Mouse (Mus musculus): Measurements from ENCODE around the gene Rcbtb2. TPM values are rescaled to one million over a fixed set of nuclear protein-coding genes. Genes with fewer than 3 reads are reported as not detected.
A peak's percentile ranks its signal among the peaks of the same experiment; 100 is the strongest.

Gene Rcbtb2
- total and polyA plus RNA-seq, 2 experiments from 2014 or later = 47.8 to 57.5 TPM

DNA sequence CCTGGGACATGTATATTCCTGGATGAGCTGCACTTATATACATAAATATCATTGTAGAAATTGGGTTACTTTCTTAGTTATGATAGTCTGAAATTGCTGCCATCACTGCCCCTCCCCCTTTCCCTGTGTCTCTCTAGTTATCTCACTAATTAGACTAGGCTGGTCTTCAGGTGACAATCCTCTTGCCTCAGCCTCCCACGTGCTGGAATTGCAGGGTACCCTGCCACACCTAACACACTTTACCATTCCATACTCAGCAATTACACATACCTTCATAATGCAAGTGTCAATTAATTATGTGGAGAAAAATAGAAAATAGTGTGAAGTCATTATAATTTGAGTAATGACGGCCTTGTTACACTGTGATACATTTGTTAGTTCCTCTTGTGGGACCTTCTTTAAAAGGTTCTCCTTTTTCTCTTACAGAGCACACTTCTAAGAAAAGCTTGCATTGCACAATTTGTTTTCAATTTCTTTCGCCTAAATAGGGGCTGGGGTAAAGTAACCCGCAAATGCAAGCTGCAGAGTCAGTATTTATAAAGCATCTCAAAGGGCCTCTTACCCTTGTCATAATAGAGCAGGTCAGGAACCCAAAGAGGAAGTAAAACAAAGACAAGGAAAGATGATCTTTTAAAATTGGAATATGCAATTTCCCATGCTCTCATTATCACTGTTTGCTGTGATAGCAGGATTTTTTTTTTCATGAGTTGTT lies 470 bp upstream of the Rcbtb2 start:
- Histone ChIP-seq H3K4me1 (ENCODE audit: control insufficient read depth, insufficient read depth) (no peaks in the 10 kb centered on the region), H3K4me2 (ENCODE audit: low read depth, low read length) (no peak overlapping the region), H3K4me3 (ENCODE audit: low read depth, low read length) (no peak overlapping the region), H3K27ac (ENCODE audit: low read depth) (no peak overlapping the region), H3K27me3 (ENCODE audit: control insufficient read depth, insufficient read depth, low read length) (no peaks in the 10 kb centered on the region), H3K36me3 (replicated peaks; ENCODE audit: control insufficient read depth, insufficient read depth, low read length) (no peaks in the 10 kb centered on the region), H3K9me3 (replicated peaks; ENCODE audit: control insufficient read depth, low read length) (no peaks in the 10 kb centered on the region), H3K9ac (replicated peaks; ENCODE audit: low read depth, low read length) (no peak overlapping the region)
- DNase-seq (ENCODE audit: low spot score) = no peak
- no peak for ATAC-seq (ENCODE audit: insufficient read depth, low read depth)
- TF ChIP-seq CTCF (IDR thresholded peaks at IDR 0.05; ENCODE audit: low read depth) (no peak), EP300 (IDR thresholded peaks at IDR 0.05; ENCODE audit: low read depth) (no peak)
- 59% methylated on average over 4 of the region's 4 CpGs for WGBS

DNA sequence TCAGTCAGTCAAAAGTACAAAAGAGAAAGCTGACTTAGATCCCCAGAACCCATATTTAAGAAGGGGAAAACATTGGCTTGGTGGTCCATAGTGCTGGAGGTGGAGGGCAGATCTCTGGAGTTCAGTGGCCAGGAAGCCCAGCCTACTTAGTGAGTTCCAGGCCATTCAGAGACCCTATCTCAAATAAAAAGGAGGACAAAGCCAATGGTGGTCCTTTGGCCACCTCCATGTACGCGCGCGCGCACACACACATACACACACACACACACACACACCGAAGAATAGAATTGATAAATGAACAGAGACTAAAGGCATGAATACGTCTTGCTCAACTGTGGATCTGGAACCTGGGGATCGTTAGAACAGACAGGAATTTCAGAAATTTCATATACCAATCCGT lies 544 bp downstream of the Rcbtb2 start:
- H3K4me3 ChIP-seq (ENCODE audit: low read depth, low read length) = no peak overlapping the region
- H3K27ac ChIP-seq (ENCODE audit: low read depth) = peak overlapping the region; percentile 43; the same call in 1 of the 2 replicates
- DNase-seq (ENCODE audit: low spot score) = no peak
- no peaks in the 10 kb centered on the region for H3K4me1 ChIP-seq (ENCODE audit: control insufficient read depth, insufficient read depth)
- no peak overlapping the region for H3K9ac ChIP-seq (replicated peaks; ENCODE audit: low read depth, low read length)
- no peaks in the 10 kb centered on the region for H3K36me3 ChIP-seq (replicated peaks; ENCODE audit: control insufficient read depth, insufficient read depth, low read length)
- ATAC-seq (ENCODE audit: insufficient read depth, low read depth) = no peak
- no peak for TF ChIP-seq CTCF (IDR thresholded peaks at IDR 0.05; ENCODE audit: low read depth)
- TF ChIP-seq EP300 (IDR thresholded peaks at IDR 0.05; ENCODE audit: low read depth) = no peak
- H3K4me2 ChIP-seq (ENCODE audit: low read depth, low read length) = no peak overlapping the region
- WGBS = 79% methylated on average over 9 of the region's 9 CpGs
- H3K27me3 ChIP-seq (ENCODE audit: control insufficient read depth, insufficient read depth, low read length) = no peaks in the 10 kb centered on the region
- H3K9me3 ChIP-seq (replicated peaks; ENCODE audit: control insufficient read depth, low read length) = no peaks in the 10 kb centered on the region

DNA sequence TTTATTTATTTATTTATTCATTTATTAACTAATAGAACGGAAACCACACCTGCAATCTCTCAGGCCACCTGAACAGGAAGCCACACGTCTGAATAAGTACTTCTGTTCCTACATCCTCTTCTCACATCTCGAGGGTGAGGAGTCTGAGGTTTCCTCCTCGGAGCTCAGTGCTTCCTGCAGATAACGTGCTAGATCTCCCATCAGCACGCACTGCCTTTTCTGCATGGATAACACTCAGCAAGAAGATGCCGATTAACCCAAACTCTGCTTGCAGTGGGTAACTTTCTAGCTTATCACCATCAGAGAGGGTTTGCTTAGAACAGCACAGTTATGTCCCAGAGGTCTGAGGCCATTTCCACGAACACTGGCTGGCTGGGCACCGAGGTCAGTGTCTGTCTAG lies 949 bp downstream of the Rcbtb2 start:
- Histone ChIP-seq H3K36me3 (replicated peaks; ENCODE audit: control insufficient read depth, insufficient read depth, low read length) (no peaks in the 10 kb centered on the region), H3K4me3 (ENCODE audit: low read depth, low read length) (no peak overlapping the region), H3K9me3 (replicated peaks; ENCODE audit: control insufficient read depth, low read length) (no peaks in the 10 kb centered on the region), H3K4me1 (ENCODE audit: control insufficient read depth, insufficient read depth) (no peaks in the 10 kb centered on the region), H3K4me2 (ENCODE audit: low read depth, low read length) (no peak overlapping the region), H3K9ac (replicated peaks; ENCODE audit: low read depth, low read length) (no peak overlapping the region), H3K27me3 (ENCODE audit: control insufficient read depth, insufficient read depth, low read length) (no peaks in the 10 kb centered on the region), H3K27ac (ENCODE audit: low read depth) (no peak overlapping the region; the same call in 1 of the 2 replicates)
- no peak for TF ChIP-seq CTCF (IDR thresholded peaks at IDR 0.05; ENCODE audit: low read depth)
- 0 out of 2 replicates have a peak, but pooled peaks have one; percentile 42 for TF ChIP-seq EP300 (IDR thresholded peaks at IDR 0.05; ENCODE audit: low read depth)
- 38% methylated on average over 9 of the region's 9 CpGs for WGBS
- ATAC-seq (ENCODE audit: insufficient read depth, low read depth) (no peak; the same call in 1 of the 2 replicates), DNase-seq (ENCODE audit: low spot score) (no peak)

- H3K27me3 ChIP-seq (ENCODE audit: control insufficient read depth, insufficient read depth, low read length) = no peaks in the 10 kb centered on the region
- no peak overlapping the region for H3K4me3 ChIP-seq (ENCODE audit: low read depth, low read length)
- H3K4me1 ChIP-seq (ENCODE audit: control insufficient read depth, insufficient read depth) = no peaks in the 10 kb centered on the region
- DNase-seq (ENCODE audit: low spot score) (no peak), ATAC-seq (ENCODE audit: insufficient read depth, low read depth) (no peak)
- 63% methylated on average over 5 of the region's 5 CpGs for WGBS
- no peaks in the 10 kb centered on the region for H3K36me3 ChIP-seq (replicated peaks; ENCODE audit: control insufficient read depth, insufficient read depth, low read length)
- H3K27ac ChIP-seq (ENCODE audit: low read depth) = no peak overlapping the region
- no peak overlapping the region for H3K4me2 ChIP-seq (ENCODE audit: low read depth, low read length)
- no peak for TF ChIP-seq EP300 (IDR thresholded peaks at IDR 0.05; ENCODE audit: low read depth)
- TF ChIP-seq CTCF (IDR thresholded peaks at IDR 0.05; ENCODE audit: low read depth) = no peak
- H3K9me3 ChIP-seq (replicated peaks; ENCODE audit: control insufficient read depth, low read length) = no peaks in the 10 kb centered on the region
- no peak overlapping the region for H3K9ac ChIP-seq (replicated peaks; ENCODE audit: low read depth, low read length)
These were observed 7.7 kb downstream of the Rcbtb2 start for GRCm38 (mm10) chr14:73130519-73130918.

- TF ChIP-seq CTCF (IDR thresholded peaks at IDR 0.05; ENCODE audit: low read depth) (no peak), EP300 (IDR thresholded peaks at IDR 0.05; ENCODE audit: low read depth) (no peak)
- Histone ChIP-seq H3K9me3 (replicated peaks; ENCODE audit: control insufficient read depth, low read length) (no peaks in the 10 kb centered on the region), H3K4me1 (ENCODE audit: control insufficient read depth, insufficient read depth) (no peaks in the 10 kb centered on the region), H3K4me2 (ENCODE audit: low read depth, low read length) (no peak overlapping the region), H3K9ac (replicated peaks; ENCODE audit: low read depth, low read length) (no peak overlapping the region), H3K36me3 (replicated peaks; ENCODE audit: control insufficient read depth, insufficient read depth, low read length) (no peaks in the 10 kb centered on the region), H3K27me3 (ENCODE audit: control insufficient read depth, insufficient read depth, low read length) (no peaks in the 10 kb centered on the region), H3K27ac (ENCODE audit: low read depth) (no peak overlapping the region), H3K4me3 (ENCODE audit: low read depth, low read length) (no peak overlapping the region)
- no peak for ATAC-seq (ENCODE audit: insufficient read depth, low read depth)
- DNase-seq (ENCODE audit: low spot score) = no peak
- WGBS = 81% methylated on average over 16 of the region's 16 CpGs
These were observed 9.1 kb downstream of the Rcbtb2 start for GRCm38 (mm10) chr14:73131856-73132410.

All from heart, postnatal 0 days (tissue).